Mouse (Mus musculus) bone marrow, adult 2 months (tissue): Measurements from ENCODE around the gene Map9.

ENCODE experiments used
- CTCF ChIP-seq: fragments of 200-500 bp; IDR thresholded peaks from 2 replicates; pipeline ENCODE4 v1.5.1; 2011; ENCODE audit warnings: low read length, control low read depth; ENCODE audit not compliant: control insufficient read depth, insufficient read depth
- POLR2A ChIP-seq: fragments of 200-500 bp; IDR thresholded peaks from 2 replicates; pipeline ENCODE4 v1.6.1; 2011; ENCODE audit warnings: low read depth, mild to moderate bottlenecking, control low read depth, low read length, borderline replicate concordance; ENCODE audit not compliant: control insufficient read depth

DNA sequence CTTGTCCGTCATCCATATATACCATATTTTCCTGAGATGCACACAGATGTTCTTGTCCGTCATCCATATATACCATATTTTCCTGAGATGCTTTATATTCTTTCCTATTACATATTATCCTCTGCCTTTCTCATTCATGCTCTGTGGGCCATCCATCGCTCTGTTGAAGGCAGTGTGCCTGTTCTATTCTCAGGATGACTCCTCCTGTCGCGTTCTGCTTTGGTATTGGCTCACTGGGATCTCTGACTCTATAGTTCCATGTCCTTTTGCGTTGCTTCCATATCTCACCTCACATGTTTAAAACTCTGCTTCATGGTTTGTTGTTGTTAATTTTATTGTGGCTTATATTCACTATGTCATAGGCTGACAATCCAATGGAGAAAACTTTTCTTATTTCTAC, 48.0 kb downstream of the Map9 start:
- TF ChIP-seq POLR2A: no peak
- TF ChIP-seq CTCF: no peak
